Mouse (Mus musculus) layer of hippocampus, postnatal 36 days (tissue): Measurements from ENCODE around the gene Fars2. TPM values are rescaled to one million over a fixed set of nuclear protein-coding genes. Genes with fewer than 3 reads are reported as not detected.
"Not testable (repeated sequence)": the region's sequence is repeated elsewhere in the genome, so short reads cannot be mapped to it uniquely, and the experiment has no call there.

ENCODE experiments used
- DNase-seq, 2 experiments: peaks; one replicate each; pipeline ENCODE4 v3.0.0; 2022
- total RNA-seq, 2 experiments: library from RNA; stranded (reverse); gene quantifications; 2 replicates each; pipeline ENCODE4 v1.2.3; 2021

The Fars2 gene
- total RNA-seq, 2 experiments from 2014 or later = 37.4 to 39.0 TPM

DNA sequence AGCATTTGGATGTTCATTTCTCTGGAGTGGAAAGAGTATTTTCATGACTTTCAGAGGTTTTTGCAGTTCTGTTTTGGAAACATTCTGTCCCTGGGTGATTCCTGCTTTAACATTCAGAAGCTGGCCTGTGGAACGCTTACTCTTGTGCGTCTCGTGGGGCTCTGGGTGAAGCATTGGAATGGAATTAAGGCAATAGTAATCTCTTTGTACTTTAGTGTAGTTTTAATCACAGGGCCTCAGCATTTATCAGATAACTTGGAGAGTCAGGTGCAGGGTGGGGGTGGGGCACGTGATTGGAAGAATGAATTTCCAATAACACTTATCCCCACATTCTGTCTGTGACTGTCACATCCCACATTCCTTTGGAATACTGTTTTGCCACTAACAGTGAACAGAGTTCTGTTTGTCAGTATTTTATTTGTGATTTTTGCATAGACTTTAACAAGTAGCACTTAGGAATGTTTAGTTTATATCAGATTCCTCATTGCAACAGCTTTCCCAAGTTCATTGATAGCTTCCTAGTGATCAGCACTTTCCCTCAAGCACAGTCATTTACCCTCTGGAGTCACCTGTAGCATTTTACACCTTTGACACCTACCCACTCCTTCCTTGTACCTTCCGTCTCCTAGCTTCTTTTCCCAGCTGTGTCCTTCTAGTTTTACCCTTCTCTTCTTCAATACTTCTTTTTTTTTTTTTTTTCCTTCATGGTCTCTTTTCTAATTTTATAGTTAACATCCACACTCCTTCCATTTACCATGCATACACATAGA is 23.2 kb downstream of the Fars2 start:
- DNase-seq = no peak

- DNase-seq = no peak
These were observed 28.4 kb downstream of the Fars2 start for GRCm38 (mm10) chr13:36145601-36146000.

DNA sequence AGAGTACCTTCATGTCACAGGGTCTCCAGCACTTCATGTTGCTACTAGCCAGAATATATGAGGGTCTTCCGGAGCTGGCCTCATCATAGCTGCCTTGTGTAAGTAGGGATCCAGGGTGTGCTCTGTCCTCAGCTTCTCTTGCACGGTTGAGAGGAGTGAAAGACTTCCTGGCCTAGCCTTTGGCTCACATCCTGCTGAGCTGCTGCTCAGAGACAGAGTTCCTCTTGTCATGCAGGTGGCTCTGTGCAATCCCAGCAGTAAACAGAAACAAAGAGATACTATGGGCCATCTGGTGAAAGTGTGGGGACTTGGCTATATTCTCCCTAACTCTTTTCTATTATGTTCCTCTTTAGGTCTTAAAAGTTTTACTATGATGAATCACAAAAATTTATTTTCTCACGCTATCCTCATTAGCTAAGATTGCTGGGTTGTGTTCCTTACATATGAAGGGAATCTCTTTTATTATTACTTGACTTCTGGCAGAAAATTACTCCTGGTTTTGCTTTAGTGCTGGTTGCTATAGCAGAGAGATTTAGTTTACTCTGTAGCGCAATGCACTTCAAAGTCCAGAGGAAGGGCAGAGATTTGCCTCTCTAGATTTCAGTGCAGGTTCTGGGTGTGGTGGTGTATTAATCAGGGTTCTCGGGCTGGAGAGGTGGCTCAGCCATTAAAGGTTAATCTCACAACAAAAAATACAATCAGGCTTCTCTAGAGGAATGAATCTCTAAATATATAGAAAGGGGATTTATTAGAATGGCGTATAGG is 32.1 kb downstream of the Fars2 start:
- no peak for DNase-seq

- no peak for DNase-seq
These were observed 33.1 kb downstream of the Fars2 start for GRCm38 (mm10) chr13:36150272-36150671.

GRCm38 (mm10) chr13:36152728-36153498 is 35.7 kb downstream of the Fars2 start:
- DNase-seq = no peak

DNA sequence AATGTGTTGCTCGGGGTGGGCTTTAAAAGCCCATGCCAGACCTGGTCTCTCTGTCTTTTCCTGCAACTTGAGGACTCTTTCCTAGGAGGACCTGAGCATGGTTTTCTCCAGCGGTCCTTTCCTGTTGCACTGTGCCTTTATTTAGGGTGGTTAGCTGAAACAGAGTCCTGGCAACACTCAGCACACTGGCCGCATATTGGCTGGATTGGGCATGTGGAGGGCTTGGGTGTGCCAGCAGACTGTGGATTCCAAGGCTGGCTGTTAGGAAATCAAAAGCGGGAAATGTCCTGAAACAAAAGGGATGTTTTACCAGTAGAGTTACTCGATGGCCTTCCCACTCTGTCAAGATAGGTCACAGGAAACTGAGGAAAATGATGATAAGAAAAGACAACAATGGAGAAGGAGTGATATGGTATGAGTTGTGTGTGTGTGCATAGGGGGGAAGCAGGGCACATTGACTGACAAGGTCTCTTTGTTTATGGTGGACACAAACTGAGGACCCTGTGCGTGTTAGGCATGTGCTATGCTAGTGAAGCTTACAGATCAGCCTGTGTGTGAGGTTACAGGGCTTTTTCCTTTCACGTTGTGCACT is 39.2 kb downstream of the Fars2 start:
- DNase-seq = no peak

DNA sequence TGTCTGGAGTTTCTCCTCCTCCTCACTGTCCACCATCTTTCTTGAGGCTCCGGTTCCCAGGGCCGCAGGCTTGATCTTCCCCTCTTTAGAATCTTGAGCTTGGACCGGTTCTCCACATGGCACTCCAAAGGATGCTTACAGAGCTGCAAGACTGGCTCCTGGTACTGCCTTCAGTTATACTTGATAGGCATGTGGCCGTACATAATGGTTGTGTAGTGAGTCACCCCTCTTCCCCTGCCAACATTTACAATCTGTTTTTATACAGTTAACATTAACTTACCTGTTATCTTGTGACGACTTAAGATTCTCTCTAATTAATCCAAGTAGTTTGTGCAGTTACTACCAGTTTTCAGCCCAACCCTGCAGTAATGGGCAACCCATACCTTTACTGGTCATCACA is 46.2 kb downstream of the Fars2 start:
- DNase-seq = no peak

DNA sequence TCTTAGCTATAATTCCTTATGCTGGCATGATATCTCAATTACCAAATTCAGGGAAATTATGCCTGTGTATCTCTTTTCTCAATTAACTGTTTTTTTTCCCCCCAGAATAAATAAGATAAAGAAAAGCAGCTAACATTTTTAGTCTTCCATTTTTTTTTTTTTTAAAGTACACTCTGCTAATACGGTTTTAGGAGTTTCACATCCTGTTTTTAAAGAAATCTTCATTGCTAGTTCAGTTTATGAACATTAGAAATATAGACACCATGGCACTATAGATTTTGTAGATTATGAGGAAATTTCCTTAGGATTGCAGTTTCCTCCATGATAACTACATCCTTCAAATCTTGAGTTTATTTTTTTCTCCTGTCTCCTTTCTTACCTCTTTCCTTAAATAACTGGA is 46.7 kb downstream of the Fars2 start:
- no peak for DNase-seq

DNA sequence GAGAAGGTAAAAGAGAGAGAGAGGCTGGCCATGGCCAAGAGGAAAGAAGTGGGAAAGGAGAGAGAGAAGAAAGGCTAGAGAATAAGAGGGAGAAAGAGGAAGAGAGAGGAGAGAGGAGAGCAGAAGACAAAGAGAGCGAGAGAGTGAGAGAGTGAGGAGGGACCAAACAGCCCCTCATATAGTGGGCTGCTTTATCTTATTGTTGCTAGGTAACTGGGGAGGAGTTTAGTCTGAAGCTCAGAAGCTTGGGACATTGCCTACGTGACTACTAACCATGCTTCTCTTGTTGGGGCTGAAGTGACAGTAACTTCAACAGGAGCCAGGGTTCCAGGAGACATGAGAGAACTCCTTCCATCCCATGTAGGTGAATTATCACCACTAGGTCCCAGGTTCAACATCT is 55.8 kb downstream of the Fars2 start:
- DNase-seq = not testable (repeated sequence)

DNA sequence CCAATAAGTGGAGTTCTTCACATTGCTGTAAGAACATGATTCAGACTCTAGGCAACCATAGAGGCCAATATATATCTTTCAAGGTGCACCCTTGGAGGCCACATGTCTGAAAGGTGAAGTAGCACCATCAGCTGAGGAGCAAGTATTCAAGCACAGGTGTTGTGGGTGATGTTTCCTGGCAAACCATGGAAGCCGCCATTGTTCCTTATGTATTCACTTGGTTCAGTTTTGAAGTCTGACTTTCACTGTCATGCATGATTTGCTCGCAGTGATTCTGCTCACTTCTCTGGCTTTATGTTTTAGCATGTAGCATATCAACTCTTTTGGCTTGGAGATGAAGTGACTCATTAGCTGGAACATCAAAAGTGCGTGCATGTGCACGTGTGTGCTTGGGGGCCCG is 56.9 kb downstream of the Fars2 start:
- DNase-seq = no peak

DNA sequence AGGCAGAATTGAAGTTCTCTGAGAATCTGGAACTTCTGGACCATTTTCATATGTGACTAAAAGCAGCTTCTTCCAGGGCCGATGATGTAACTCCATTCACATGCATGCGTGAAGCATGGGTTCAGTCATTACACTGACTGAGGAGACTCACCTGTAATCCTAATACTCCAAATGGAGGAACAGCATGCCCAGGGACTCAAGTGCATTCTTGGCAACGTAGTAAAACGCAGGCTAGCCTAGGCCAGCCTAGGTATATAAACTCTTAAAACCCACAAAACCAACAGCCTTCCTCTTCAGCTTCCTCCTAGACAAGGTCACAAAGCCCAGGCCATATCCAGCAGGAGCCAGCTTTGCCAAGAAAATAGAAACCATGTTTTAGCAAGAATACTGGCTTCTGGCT is 57.6 kb downstream of the Fars2 start:
- DNase-seq = no peak

GRCm38 (mm10) chr13:36181231-36181630 is 64.0 kb downstream of the Fars2 start:
- no peak for DNase-seq

GRCm38 (mm10) chr13:36190577-36190976 is 73.4 kb downstream of the Fars2 start:
- DNase-seq = no peak

DNA sequence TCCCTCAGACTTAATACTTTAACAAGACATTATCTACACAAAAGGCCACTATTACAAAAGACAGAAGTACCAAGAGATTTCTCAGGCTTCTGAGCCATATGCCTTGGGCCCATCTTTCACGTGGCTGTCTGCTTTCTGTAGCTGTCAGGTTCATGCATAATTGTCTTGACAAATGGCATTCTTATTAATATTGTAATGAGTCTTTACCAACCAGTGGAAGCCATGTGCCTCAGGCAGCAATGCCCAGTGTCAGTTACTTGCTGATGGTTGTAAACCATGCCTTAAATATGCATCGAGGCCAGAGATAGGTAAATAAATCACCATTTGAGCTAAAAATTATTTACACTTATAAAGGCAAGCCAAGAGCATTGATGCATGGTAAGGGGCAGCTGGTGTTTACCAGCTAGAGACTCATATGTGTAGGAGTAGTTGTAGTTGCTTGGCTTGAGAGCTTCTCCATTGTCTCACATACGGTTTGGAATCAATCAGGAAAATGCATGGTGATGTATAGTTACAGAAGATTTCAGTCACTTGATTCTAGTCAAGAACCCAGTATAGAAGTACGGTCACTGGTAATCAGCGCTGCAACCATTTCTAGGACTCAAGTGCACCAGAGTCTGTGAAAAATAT is 76.4 kb downstream of the Fars2 start:
- DNase-seq = no peak

DNA sequence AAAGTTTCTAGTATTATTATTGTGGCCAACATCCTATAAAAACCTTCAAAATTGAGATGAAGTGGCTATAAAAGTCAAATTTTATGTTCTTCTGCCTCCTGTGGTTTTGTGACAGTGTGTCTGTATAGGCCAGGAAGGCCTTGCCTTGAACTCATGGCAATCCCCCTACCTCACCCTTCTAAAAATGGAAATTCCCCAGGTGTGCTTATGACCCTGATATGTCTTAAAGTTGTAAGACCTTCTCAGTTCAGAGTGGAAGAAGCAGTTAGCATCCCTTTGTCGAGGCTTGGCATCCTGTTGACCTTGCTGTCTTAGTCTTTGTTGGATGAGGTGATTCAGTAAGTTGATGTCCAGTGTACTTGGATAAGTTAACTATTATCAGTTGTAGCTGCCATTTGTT is 82.1 kb downstream of the Fars2 start:
- no peak for DNase-seq

DNA sequence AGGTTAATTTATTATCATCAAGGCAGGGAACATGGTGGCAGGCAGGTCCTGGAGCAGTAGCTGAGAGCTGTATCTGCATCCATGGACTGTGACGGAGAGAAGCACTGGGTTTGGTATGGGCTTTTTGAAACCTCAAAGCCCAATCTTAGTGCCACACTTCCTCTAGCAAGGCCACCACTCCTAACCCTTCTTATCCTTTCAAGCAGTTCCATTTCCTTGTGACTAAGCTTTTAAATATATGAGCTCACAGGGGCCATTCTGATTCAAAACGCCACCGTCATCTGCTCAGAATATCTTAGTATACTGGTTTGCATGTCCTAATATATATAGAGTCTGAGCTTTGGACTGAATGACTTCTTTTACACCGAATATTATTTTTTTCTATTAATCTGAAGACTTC is 83.2 kb downstream of the Fars2 start:
- no peak for DNase-seq

- DNase-seq = no peak
These were observed 85.3 kb downstream of the Fars2 start for GRCm38 (mm10) chr13:36202496-36202895.

DNA sequence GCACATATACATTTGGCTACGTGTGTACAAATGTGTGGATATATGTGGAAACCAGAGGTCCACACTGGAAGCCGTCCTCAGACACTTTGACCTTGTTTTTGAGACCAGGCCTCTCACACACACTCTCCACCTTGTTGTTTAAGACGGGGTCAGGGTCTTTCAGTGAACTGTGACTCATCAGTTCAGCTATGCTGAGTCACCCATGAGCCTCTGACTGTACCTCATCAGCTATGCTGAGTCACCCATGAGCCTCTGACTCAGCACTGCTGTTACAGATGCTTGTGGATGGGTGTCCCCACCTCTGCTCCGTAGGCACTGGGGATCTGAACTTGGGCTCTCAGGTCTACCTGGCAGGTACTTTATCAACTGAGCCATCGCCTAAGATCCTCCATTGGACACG is 85.8 kb downstream of the Fars2 start:
- DNase-seq = no peak

DNA sequence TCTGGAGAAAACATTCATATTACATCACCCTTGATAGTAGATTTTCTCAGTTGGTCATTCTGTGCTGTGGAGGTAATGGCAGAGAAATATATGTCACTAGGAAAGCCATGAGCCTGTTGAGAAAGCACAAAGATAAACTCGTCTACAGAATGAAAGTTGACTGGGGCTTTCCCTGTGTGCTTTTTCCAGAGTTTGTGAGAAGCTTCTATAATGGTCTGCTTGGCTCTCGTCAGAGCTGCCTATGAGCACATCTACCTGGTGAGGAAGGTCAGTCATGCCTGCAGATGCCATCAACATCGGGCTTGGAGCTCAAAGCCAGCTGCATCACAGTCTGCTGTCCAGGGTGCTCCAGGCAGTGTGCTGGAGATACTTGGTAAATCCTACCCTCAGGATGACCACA is 87.1 kb downstream of the Fars2 start:
- no peak for DNase-seq

GRCm38 (mm10) chr13:36210965-36211364 is 93.8 kb downstream of the Fars2 start:
- no peak for DNase-seq

DNA sequence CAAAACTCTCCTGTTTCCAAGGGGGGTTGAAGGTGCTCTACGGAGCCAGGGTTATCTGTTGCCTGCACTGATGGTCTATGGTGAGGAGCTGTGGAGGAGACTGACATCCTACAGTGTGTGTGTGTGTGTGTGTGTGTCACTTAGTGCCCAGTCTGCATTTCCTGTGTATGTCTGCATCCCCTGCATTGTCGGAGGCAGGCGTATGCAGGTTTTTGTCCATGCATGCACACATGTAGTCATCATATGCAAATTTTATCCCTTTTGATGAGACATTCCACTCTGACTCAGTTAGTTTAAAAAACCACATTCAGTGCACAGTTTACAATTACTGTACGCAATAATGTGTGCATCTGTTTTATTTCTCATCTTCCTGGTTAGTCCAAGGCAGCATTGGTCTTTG is 96.8 kb downstream of the Fars2 start:
- no peak for DNase-seq

- DNase-seq = no peak
These were observed 98.8 kb downstream of the Fars2 start for GRCm38 (mm10) chr13:36216005-36216404.
